Mouse (Mus musculus) heart, adult 18-20 months (tissue): ENCODE data around the gene Gm10277. TPM values are rescaled to one million over a fixed set of nuclear protein-coding genes. Genes with fewer than 3 reads are reported as not detected.

ENCODE experiments used
- total RNA-seq, 2 experiments: library from RNA; stranded (reverse); gene quantifications; 2 replicates each; pipeline ENCODE4 v1.2.3; 2021

Gm10277 gene
- total RNA-seq, 2 experiments from 2014 or later, result not detected

Other genes with a start within 250 kb of the Gm10277 start
- gene Taok1, start 179.9 kb downstream of the Gm10277 start, total RNA-seq, result 10 to 100 TPM; 53.3 to 54.0 TPM
- 10 to 100 TPM; 47.0 to 47.9 TPM for gene Nufip2, start 101.6 kb downstream of the Gm10277 start, total RNA-seq
- gene Cryba1, start 62.5 kb downstream of the Gm10277 start, total RNA-seq, result not detected
- 100 to 1,000 TPM; 228 to 270 TPM for gene Myo18a, start 24.5 kb downstream of the Gm10277 start, total RNA-seq
- gene Pipox, start 106.3 kb upstream of the Gm10277 start, total RNA-seq, result under 1 TPM; 0.50 to 0.87 TPM
- gene Sez6, start 143.1 kb upstream of the Gm10277 start, total RNA-seq, result under 1 TPM; 0.12 to 0.31 TPM
- gene Phf12, start 195.0 kb upstream of the Gm10277 start, total RNA-seq, result 10 to 100 TPM; 21.7 to 21.9 TPM
- 1 to 10 TPM; 4.1 to 5.2 TPM for gene Dhrs13, start 244.5 kb upstream of the Gm10277 start, total RNA-seq